Mouse (Mus musculus) embryonic facial prominence, embryonic 14.5 days (tissue): Measurements from ENCODE around the gene Mdga1. TPM values are rescaled to one million over a fixed set of nuclear protein-coding genes. Genes with fewer than 3 reads are reported as not detected.

ENCODE experiments used
- ATAC-seq: fragments of 200-750 bp; cut with Nextera tagmentation; 2 replicates; pipeline ENCODE4 v1.8.0; 2017; ENCODE audit warnings: low read depth, moderate number of reproducible peaks, moderate TSS enrichment
- DNase-seq: peaks from one replicate; pipeline ENCODE4 v3.0.0-alpha.2; 2015; ENCODE audit warnings: low spot score
- H3K27ac ChIP-seq: fragments of 300-500 bp; sonication (generic); replicated peaks from 2 replicates; pipeline ENCODE4 v1.5.1; 2014; ENCODE audit warnings: low read depth, mild to moderate bottlenecking, low read length, moderate library complexity
- H3K27me3 ChIP-seq: fragments of 300-500 bp; sonication (generic); replicated peaks from 2 replicates; pipeline ENCODE4 v1.6.1; 2014; ENCODE audit warnings: low read length; ENCODE audit not compliant: control insufficient read depth, insufficient read depth
- H3K36me3 ChIP-seq: fragments of 300-500 bp; sonication (generic); 2 replicates; pipeline ENCODE4 v1.6.1; 2014; ENCODE audit warnings: low read length, mixed read lengths; ENCODE audit not compliant: control insufficient read depth, insufficient read depth
- H3K4me1 ChIP-seq: fragments of 300-500 bp; sonication (generic); 2 replicates; pipeline ENCODE4 v1.6.1; 2014; ENCODE audit warnings: antibody characterized with exemption, low read length; ENCODE audit not compliant: control insufficient read depth, insufficient read depth
- H3K4me2 ChIP-seq: fragments of 300-500 bp; sonication (generic); 2 replicates; pipeline ENCODE4 v1.6.1; 2014; ENCODE audit warnings: low read depth, mild to moderate bottlenecking, low read length, moderate library complexity, mixed read lengths
- H3K4me3 ChIP-seq: fragments of 300-500 bp; sonication (generic); 2 replicates; pipeline ENCODE4 v1.5.1; 2014; ENCODE audit warnings: low read depth, mild to moderate bottlenecking, low read length
- H3K9ac ChIP-seq: fragments of 300-500 bp; sonication (generic); 2 replicates; pipeline ENCODE4 v1.6.1; 2014; ENCODE audit warnings: low read depth, mild to moderate bottlenecking, low read length, moderate library complexity, mixed read lengths
- H3K9me3 ChIP-seq: fragments of 300-500 bp; sonication (generic); 2 replicates; pipeline ENCODE4 v1.6.1; 2016; ENCODE audit warnings: low read length; ENCODE audit not compliant: control insufficient read depth
- WGBS: fragments of 180-500 bp; shearing (Covaris S2); extraction: QIAGEN DNeasy Blood & Tissue Kit; methylation state at CpG from one replicate; pipeline ENCODE4 v1.1.7; 2014; 5-methylcytosine and 5-hydroxymethylcytosine counted together
- polyA plus RNA-seq: library from polyadenylated mRNA; unstranded; fragments of >200 nt; fragmentation: Nextera tagmentation; extraction: Ambion mirVana; gene quantifications from 2 replicates; pipeline ENCODE4 v1.2.1, GENCODE M21; 2014

The Mdga1 gene
- polyA plus RNA-seq: 4.4 and 5.3 TPM in 2 replicates

DNA sequence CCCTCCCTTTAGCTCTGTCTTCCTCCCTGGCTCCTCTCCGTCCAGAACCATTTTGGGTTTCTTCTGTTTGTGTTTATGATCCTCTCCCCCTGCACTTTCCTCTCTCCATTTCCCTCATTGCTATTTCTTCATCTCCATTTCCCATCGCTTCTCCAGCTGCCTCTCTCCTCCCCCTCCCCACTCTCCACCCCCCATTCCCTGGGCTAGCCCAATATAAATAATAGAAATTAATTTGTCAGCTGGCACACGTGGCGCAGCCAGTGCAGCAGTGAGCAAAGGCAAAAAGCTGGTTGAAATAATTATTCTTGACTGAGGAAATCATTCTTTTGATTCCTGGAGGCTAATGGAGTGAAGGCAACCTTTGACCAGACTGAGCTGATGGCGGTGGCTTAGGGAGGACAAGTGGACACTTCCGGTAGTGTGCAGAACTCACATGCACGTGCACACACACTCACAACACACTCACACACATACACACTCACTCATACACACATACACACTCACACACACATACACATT, at the start of gene Mdga1:
Gene Mdga1 (minus strand): TSS at position 51 of the 519 bp plus-strand sequence.
- no peaks in the 10 kb centered on the region for H3K36me3 ChIP-seq
- DNase-seq (no peak), ATAC-seq (no peak)
- 62% methylated on average over 7 of the region's 7 CpGs for WGBS
- no peaks in the 10 kb centered on the region for H3K9me3 ChIP-seq
- H3K4me2 ChIP-seq: no peak within 1 kb of the TSS
- no peak within 1 kb of the TSS for H3K4me3 ChIP-seq
- no peak within 1 kb of the TSS for H3K9ac ChIP-seq
- H3K4me1 ChIP-seq: peaks cover 4% of the 10 kb centered on the region; the same call in 1 of the 2 replicates
- peaks cover 6% of the 10 kb centered on the region for H3K27me3 ChIP-seq
- H3K27ac ChIP-seq: no peak within 1 kb of the TSS

DNA sequence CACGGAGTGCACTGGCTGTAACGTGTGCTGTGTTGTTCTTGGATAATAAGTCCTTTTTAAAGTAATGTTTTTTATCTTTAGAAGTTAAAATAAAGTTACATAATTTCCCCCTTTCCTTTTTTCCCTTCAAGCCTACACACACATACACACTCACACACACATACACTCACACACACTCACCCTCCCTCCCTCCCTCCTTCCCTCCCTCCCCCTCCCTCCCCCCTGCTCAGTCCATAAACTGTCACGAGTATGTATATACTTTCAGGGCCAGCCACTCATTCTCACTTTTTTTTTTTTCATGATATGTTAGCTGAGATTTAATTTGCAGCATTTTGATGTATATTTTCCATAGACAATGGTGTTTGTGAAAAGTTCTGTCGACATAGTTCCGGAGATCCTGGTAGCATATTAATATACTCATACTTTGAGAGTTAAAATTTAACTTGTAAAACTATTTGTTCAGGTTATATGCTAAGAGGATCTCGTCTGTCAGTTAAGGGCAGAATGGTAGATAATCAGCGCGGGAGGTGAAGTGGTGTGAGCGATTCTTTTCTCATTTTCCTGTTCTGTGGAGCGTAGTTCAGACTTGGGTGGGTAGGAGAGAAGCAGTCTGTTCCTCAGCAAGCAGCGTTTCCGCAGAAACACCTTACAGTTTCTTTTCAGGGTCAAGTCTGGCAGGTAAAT, 49.2 kb upstream of the Mdga1 start:
- no peak for ATAC-seq
- H3K36me3 ChIP-seq: no peaks in the 10 kb centered on the region
- no peak for DNase-seq
- no peaks in the 10 kb centered on the region; the same call in 1 of the 2 replicates for H3K9me3 ChIP-seq
- peaks cover 15% of the 10 kb centered on the region; the same call in 1 of the 2 replicates for H3K4me1 ChIP-seq
- WGBS: 86% methylated on average over 12 of the region's 12 CpGs
- H3K4me2 ChIP-seq: no peak overlapping the region
- H3K27me3 ChIP-seq: no peaks in the 10 kb centered on the region
- H3K27ac ChIP-seq: no peak overlapping the region
- no peak overlapping the region for H3K9ac ChIP-seq
- no peak overlapping the region for H3K4me3 ChIP-seq

DNA sequence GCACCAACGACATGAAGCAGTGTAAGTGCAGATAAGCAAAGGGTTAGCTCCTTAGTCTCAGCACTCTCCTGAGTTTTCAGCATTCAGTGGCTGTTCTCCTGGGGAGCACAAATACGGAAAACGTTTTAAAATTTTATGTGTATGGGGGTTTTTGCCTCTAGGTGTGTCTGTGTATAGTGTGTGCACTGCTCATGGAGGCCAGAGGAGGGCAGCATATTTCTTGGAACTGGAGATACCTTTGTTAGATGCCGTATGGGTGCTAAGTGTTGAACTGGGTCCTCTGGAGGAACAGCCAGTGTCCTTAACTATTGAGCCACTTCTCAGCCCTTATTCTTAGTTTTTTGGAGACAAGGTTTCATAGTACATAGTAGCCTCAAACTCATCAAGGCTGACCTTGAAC, 44.8 kb upstream of the Mdga1 start:
- no peak overlapping the region for H3K4me2 ChIP-seq
- H3K4me1 ChIP-seq: peaks cover 6% of the 10 kb centered on the region; the same call in 1 of the 2 replicates
- H3K27ac ChIP-seq: no peak overlapping the region
- no peaks in the 10 kb centered on the region for H3K27me3 ChIP-seq
- H3K36me3 ChIP-seq: no peaks in the 10 kb centered on the region
- H3K4me3 ChIP-seq: no peak overlapping the region
- WGBS: 95% methylated on average over 4 of the region's 4 CpGs
- H3K9ac ChIP-seq: no peak overlapping the region
- no peaks in the 10 kb centered on the region; the same call in 1 of the 2 replicates for H3K9me3 ChIP-seq
- DNase-seq: no peak
- no peak for ATAC-seq

DNA sequence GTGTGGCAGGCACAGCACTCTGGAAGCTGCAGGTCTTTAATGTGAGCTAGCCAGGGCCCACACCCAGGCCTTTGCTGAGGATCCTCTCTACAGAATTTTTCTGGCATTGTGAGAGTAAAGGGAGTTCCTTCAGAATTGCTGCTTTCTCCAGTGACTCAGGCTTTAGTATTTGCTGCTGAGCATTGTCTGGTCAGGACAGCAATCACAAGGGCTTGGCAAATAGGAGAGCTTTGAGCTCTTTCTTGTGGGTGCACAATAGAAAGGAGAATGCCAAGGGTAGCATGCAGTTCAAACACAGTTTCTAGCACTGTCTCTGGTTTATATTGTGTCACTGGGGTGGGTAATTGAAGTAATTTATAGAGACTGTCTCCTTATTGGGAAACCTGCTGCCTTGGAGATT, 38.5 kb upstream of the Mdga1 start:
- no peaks in the 10 kb centered on the region for H3K27me3 ChIP-seq
- no peak overlapping the region for H3K27ac ChIP-seq
- DNase-seq (no peak), ATAC-seq (no peak)
- no peaks in the 10 kb centered on the region for H3K9me3 ChIP-seq
- no peaks in the 10 kb centered on the region for H3K36me3 ChIP-seq
- 0 out of 2 replicates have a peak overlapping the region, but pooled peaks have one; percentile 7 for H3K4me2 ChIP-seq
- no peak overlapping the region for H3K4me3 ChIP-seq
- peaks cover 30% of the 10 kb centered on the region for H3K4me1 ChIP-seq
- 0 out of 2 replicates have a peak overlapping the region, but pooled peaks have one; percentile 19 for H3K9ac ChIP-seq

DNA sequence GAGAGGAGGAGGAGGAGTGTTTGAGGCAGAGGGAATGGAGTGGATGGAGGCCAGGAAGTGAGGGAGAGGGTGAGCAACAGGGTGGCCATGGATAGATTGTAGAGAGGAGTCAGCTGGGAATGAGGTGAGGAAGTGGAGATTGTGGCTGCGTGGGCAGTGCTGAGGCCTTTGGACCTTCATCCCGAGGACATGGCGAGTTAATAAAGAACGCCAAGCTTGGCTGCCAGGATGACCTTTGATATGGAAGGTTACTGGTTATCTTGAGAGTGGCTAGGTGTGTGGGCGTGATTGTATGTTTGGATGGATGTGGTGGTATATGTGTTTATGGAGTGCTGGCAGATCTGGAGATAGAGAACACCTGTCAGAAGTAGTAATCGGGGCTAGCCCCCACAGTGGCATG, 38.0 kb upstream of the Mdga1 start:
- 81% methylated on average over 6 of the region's 6 CpGs for WGBS
- H3K27me3 ChIP-seq: no peaks in the 10 kb centered on the region
- peak overlapping the region; percentile 7; the same call in 1 of the 2 replicates for H3K4me2 ChIP-seq

DNA sequence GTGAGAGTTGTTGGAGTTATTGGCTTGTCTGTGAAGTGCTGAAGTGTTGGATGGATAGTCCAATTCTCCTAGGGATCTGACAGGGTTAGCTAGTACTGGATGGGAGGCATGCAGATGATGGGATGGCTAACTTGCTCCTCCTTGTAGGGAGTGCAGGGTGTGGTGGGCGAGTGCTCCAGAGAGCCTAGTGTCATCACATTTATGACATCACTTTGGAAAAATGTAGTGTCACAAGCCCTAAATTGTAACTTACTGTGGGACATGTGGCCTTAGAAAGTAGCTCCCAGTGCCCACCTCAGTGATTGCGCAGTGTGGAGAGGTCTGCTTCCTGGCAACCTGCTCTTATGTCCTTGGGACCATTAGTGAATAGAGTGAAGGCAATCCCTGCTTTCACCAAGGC, 37.0 kb upstream of the Mdga1 start:
- H3K4me1 ChIP-seq: peaks cover 31% of the 10 kb centered on the region
- no peak for ATAC-seq
- H3K27me3 ChIP-seq: no peaks in the 10 kb centered on the region
- DNase-seq: no peak
- H3K4me3 ChIP-seq: peak overlapping the region; percentile 3; the same call in 1 of the 2 replicates
- no peaks in the 10 kb centered on the region for H3K9me3 ChIP-seq
- H3K27ac ChIP-seq: no peak overlapping the region
- H3K36me3 ChIP-seq: no peaks in the 10 kb centered on the region
- peak overlapping the region; percentile 74 for H3K4me2 ChIP-seq
- WGBS: 79% methylated on average over 2 of the region's 2 CpGs
- H3K9ac ChIP-seq: no peak overlapping the region

More for the DNA sequence above, 38.0 kb upstream of the Mdga1 start:
- Histone ChIP-seq H3K4me1 (peaks cover 31% of the 10 kb centered on the region), H3K27ac (no peak overlapping the region), H3K9ac (0 out of 2 replicates have a peak overlapping the region, but pooled peaks have one; percentile 19), H3K36me3 (no peaks in the 10 kb centered on the region), H3K4me3 (no peak overlapping the region), H3K9me3 (no peaks in the 10 kb centered on the region)
- ATAC-seq (no peak), DNase-seq (no peak)

DNA sequence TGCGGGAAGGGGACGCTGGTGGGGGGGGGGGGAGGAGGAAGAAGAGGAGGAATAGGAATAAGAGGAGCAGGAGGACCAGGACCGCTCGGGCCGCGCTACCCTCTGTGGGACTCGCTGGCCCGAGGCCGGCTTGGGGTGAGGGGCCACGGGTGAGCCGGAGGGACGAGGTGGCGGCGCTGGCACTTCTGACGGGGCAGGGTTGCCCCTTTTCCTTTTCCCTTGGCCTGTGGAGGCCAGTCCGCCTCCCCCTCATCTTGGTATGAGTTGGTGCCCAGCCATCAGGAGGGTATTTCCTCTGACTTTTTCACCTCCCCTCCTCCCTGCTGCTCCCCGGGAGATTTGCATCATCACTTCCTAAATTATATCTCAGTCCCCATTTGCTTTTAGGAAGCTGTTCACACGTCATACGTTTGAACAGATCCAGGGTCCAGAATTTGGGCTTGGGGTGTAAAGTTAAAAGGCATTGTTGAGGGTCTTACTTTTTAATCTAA, 35.6 kb upstream of the Mdga1 start:
- peak overlapping the region; percentile 97 for H3K9ac ChIP-seq
- 0 out of 2 replicates have a peak, but pooled peaks have one; percentile 3 for ATAC-seq
- H3K27ac ChIP-seq: peak overlapping the region; percentile 97
- DNase-seq: no peak
- H3K4me2 ChIP-seq: peak overlapping the region; percentile 74
- H3K36me3 ChIP-seq: no peaks in the 10 kb centered on the region
- peaks cover 29% of the 10 kb centered on the region for H3K4me1 ChIP-seq
- no peaks in the 10 kb centered on the region for H3K9me3 ChIP-seq
- H3K4me3 ChIP-seq: peak overlapping the region; percentile 95
- H3K27me3 ChIP-seq: no peaks in the 10 kb centered on the region
- WGBS: 0% methylated on average over 6 of the region's 19 CpGs

DNA sequence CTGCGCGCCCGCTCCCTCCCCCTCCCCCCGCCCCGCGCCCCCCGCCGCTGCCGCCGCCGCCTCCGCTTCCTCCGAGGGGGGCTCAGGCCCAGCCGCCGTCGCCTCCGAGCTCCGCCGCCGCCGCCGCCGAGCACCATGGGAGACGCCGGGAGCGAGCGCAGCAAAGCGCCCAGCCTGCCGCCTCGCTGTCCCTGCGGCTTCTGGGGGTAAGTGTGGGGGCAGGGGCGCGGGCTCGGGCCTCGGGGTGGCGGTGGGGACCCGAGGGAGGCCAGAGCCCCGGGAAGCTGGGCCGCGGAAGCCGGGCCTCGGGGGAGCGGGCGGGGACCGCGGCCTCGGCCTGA, 35.2 kb upstream of the Mdga1 start:
- 2% methylated on average over 19 of the region's 47 CpGs for WGBS
- ATAC-seq (peak; percentile 10), DNase-seq (no peak)
- H3K27me3 ChIP-seq: no peaks in the 10 kb centered on the region
- no peaks in the 10 kb centered on the region for H3K36me3 ChIP-seq
- peak overlapping the region; percentile 95 for H3K4me3 ChIP-seq
- H3K4me2 ChIP-seq: peak overlapping the region; percentile 74
- peak overlapping the region; percentile 97 for H3K27ac ChIP-seq
- peaks cover 26% of the 10 kb centered on the region for H3K4me1 ChIP-seq
- no peaks in the 10 kb centered on the region for H3K9me3 ChIP-seq
- H3K9ac ChIP-seq: peak overlapping the region; percentile 97
